Mouse (Mus musculus) limb, embryonic 14.5 days (tissue): Measurements from ENCODE around the gene Gm28053. TPM values are rescaled to one million over a fixed set of nuclear protein-coding genes. Genes with fewer than 3 reads are reported as not detected.

Source experiments
- ATAC-seq: fragments of 200-750 bp; cut with Nextera tagmentation; 2 replicates; pipeline ENCODE4 v1.8.0; 2017; ENCODE audit warnings: low read depth, moderate number of reproducible peaks, moderate TSS enrichment; ENCODE audit not compliant: low FRiP score
- DNase-seq: peaks from one replicate; pipeline ENCODE4 v3.0.0-alpha.2; 2015; ENCODE audit warnings: low spot score
- H3K27ac ChIP-seq: fragments of 300-500 bp; sonication (generic); replicated peaks from 2 replicates; pipeline ENCODE4 v1.5.1; 2014; ENCODE audit warnings: low read depth, mild to moderate bottlenecking, low read length, moderate library complexity, mixed read lengths
- H3K27me3 ChIP-seq: fragments of 300-500 bp; sonication (generic); 2 replicates; pipeline ENCODE4 v1.6.1; 2014; ENCODE audit warnings: low read length, mixed read lengths; ENCODE audit not compliant: control insufficient read depth, insufficient read depth
- H3K36me3 ChIP-seq: fragments of 300-500 bp; sonication (generic); 2 replicates; pipeline ENCODE4 v1.6.1; 2014; ENCODE audit warnings: mild to moderate bottlenecking, low read length, moderate library complexity, mixed read lengths; ENCODE audit not compliant: control insufficient read depth, insufficient read depth
- H3K4me1 ChIP-seq: fragments of 300-500 bp; sonication (generic); 2 replicates; pipeline ENCODE4 v1.6.1; 2014; ENCODE audit warnings: antibody characterized with exemption, low read length, mixed read lengths; ENCODE audit not compliant: control insufficient read depth, insufficient read depth
- H3K4me2 ChIP-seq: fragments of 300-500 bp; sonication (generic); replicated peaks from 2 replicates; pipeline ENCODE4 v1.6.1; 2014; ENCODE audit warnings: low read depth, mild to moderate bottlenecking, low read length, moderate library complexity; ENCODE audit not compliant: severe bottlenecking
- H3K4me3 ChIP-seq: fragments of 300-500 bp; sonication (generic); replicated peaks from 2 replicates; pipeline ENCODE4 v1.5.1; 2014; ENCODE audit warnings: low read length
- H3K9ac ChIP-seq: fragments of 300-500 bp; sonication (generic); 2 replicates; pipeline ENCODE4 v1.6.1; 2014; ENCODE audit warnings: mild to moderate bottlenecking, low read depth, low read length, moderate library complexity; ENCODE audit not compliant: severe bottlenecking
- H3K9me3 ChIP-seq: fragments of 300-500 bp; sonication (generic); 2 replicates; pipeline ENCODE4 v1.6.1; 2016; ENCODE audit warnings: low read length; ENCODE audit not compliant: control insufficient read depth
- POLR2A ChIP-seq: fragments of 200-500 bp; IDR thresholded peaks from 2 replicates; pipeline ENCODE4 v1.8.0; 2012; ENCODE audit warnings: inconsistent platforms, mild to moderate bottlenecking, moderate library complexity, borderline replicate concordance; ENCODE audit not compliant: insufficient read depth, insufficient read length; ENCODE audit errors: extremely low read depth
- whole genome bisulfite sequencing: fragments of 180-500 bp; shearing (Covaris S2); extraction: QIAGEN DNeasy Blood & Tissue Kit; methylation state at CpG from one replicate; pipeline ENCODE4 v1.1.7; 2014; 5-methylcytosine and 5-hydroxymethylcytosine counted together
- polyA plus RNA-seq, 2 experiments: library from polyadenylated mRNA; depleted of rRNA in 1 of 2; stranded (reverse) in 1 of 2; unstranded in 1 of 2; fragments of >200 nt; fragmentation: Nextera tagmentation in 1 of 2; extraction: Ambion mirVana in 1 of 2; gene quantifications; 2 replicates each; pipeline versions ENCODE4 v1.2.1 to v1.2.3; 2012 to 2014

Gene Gm28053
- polyA plus RNA-seq, 2 experiments, result 0.82 to 1.2 TPM

DNA sequence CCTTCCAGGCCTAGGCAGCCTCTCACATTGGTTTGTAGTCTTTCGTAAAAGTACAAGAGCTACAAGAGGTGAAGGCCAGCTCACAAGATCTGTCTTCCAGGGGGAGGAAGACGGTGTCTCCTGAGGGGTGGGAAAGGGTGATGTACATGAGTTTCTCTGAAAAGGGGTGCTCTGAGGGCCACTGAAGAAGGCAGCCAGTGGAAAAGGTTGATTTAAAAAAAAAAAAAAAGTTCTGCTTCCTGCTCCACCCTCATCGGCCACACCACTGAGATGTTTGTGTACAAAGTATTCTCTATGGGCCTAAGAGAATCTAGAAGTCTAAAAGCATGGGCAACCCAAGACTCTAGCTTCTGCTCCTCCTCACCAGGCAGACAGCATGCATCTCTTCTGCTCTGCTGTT is 52.3 kb downstream of the Gm28053 start, which contains the start of gene Gimap3:
Gimap3 (minus strand) TSS at position 156 of the 400 bp plus-strand sequence.
- H3K9ac ChIP-seq, result no peak within 1 kb of the TSS
- H3K27ac ChIP-seq, result no peak within 1 kb of the TSS
- 96% methylated on average over 3 of the region's 3 CpGs for WGBS
- no peak within 1 kb of the TSS for H3K4me2 ChIP-seq
- H3K36me3 ChIP-seq, result no peaks in the 10 kb centered on the region
- no peaks in the 10 kb centered on the region for H3K4me1 ChIP-seq
- H3K27me3 ChIP-seq, result no peaks in the 10 kb centered on the region
- ATAC-seq, result no peak
- no peak for TF ChIP-seq POLR2A
- no peak within 1 kb of the TSS for H3K4me3 ChIP-seq
- no peaks in the 10 kb centered on the region for H3K9me3 ChIP-seq
- DNase-seq, result no peak

DNA sequence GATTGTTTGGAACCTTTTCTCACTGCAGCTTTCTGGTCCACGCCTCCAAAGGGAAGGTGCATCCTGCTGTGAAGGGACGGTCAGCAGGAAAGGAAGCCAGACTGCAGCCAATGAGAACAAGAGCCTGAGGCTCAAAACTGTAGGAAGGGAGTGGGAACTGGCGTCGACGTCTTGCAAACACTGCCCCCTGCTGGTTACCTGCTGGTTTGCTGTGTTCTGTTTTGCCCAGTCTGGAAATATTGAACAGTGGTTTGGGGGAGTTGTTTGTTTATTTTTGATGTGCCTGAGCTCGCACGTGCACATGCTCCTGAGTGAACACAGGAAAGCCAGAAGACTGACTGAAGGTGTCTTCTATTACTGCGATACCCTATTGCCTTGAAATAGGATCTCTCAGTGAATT is 53.6 kb downstream of the Gm28053 start:
- whole genome bisulfite sequencing, result 14% methylated on average over 8 of the region's 8 CpGs
- no peak for TF ChIP-seq POLR2A
- Histone ChIP-seq H3K4me1 (no peaks in the 10 kb centered on the region), H3K9me3 (no peaks in the 10 kb centered on the region), H3K4me3 (no peak overlapping the region), H3K4me2 (no peak overlapping the region), H3K9ac (no peak overlapping the region), H3K27me3 (no peaks in the 10 kb centered on the region), H3K27ac (no peak overlapping the region), H3K36me3 (no peaks in the 10 kb centered on the region)
- peak; percentile 53; the same call in 1 of the 2 replicates for ATAC-seq
- peak; percentile 83 for DNase-seq

DNA sequence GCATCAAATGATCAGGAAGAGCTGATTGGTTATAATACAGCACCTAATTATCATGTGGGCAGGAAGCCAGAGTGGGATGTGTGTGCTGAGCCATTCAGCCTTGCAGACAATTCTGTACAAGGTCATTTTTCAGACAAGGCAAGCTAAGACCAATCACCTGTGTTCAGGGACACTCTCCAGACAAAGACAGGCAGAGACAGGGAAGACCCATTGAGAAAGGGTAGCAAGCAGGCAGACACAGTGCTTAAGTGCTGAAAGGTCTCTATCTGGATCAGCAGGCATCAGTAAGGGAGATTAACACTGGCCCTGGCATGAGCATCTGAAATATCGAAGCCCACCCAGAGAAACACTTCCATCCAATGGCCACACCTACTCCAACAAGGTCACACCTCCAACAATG is 66.0 kb downstream of the Gm28053 start:
- WGBS, result 79% methylated on average over 1 of the region's 1 CpGs
- no peaks in the 10 kb centered on the region for H3K4me1 ChIP-seq
- DNase-seq (no peak), ATAC-seq (no peak)
- H3K4me3 ChIP-seq, result no peak overlapping the region
- no peak for TF ChIP-seq POLR2A
- no peak overlapping the region for H3K27ac ChIP-seq
- H3K27me3 ChIP-seq, result no peaks in the 10 kb centered on the region
- no peak overlapping the region for H3K4me2 ChIP-seq
- H3K9ac ChIP-seq, result no peak overlapping the region
- no peaks in the 10 kb centered on the region for H3K36me3 ChIP-seq
- no peaks in the 10 kb centered on the region for H3K9me3 ChIP-seq

DNA sequence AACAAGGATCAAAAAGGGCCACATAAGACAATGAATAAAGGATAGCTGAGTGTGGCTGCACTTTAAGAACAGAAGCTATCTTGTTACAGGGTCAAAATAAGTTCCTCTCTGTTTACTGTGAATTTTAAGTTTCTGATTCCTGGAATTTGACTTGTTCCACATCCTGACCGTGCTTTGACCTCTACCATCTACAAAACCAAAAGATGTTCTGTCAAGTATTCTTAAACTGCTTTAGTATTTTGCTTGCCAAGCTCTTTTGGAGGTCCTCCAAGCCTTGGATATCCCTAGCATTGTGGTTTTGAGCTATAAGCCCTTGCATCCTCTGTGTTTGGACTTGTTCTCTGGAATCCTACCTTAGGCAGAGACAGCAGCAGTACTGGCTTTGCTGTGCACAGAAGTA is 66.8 kb downstream of the Gm28053 start:
- no peak for ATAC-seq
- Histone ChIP-seq H3K27me3 (no peaks in the 10 kb centered on the region), H3K36me3 (no peaks in the 10 kb centered on the region), H3K4me3 (no peak overlapping the region), H3K4me1 (no peaks in the 10 kb centered on the region), H3K9me3 (no peaks in the 10 kb centered on the region), H3K4me2 (no peak overlapping the region), H3K9ac (no peak overlapping the region), H3K27ac (no peak overlapping the region)
- DNase-seq, result peak; percentile 57
- WGBS, result 48% methylated on average over 1 of the region's 1 CpGs
- TF ChIP-seq POLR2A, result no peak

DNA sequence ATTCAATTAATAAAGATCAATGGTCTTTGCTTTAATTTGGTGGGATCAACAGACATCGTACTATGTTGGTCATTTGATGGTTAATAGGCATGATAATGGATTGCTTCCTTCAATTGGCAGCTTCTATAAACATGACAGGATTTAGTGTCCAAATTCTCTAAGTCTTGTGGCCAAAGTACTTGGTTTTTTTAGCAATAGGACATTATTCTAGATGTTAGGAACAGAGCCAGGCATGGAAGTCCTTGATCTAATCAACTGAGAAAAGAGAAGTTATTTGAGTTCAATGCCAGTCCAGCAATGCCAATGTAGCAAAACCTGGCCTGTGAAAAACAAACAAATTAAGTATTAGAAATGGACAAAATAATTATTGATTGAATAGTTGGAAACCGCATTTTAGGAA is 67.2 kb downstream of the Gm28053 start:
- no peak overlapping the region for H3K9ac ChIP-seq
- DNase-seq (no peak), ATAC-seq (no peak)
- H3K4me1 ChIP-seq, result no peaks in the 10 kb centered on the region
- no peaks in the 10 kb centered on the region for H3K9me3 ChIP-seq
- H3K27me3 ChIP-seq, result no peaks in the 10 kb centered on the region
- 63% methylated on average over 2 of the region's 2 CpGs for WGBS
- H3K4me2 ChIP-seq, result no peak overlapping the region
- no peaks in the 10 kb centered on the region for H3K36me3 ChIP-seq
- TF ChIP-seq POLR2A, result no peak
- no peak overlapping the region for H3K27ac ChIP-seq
- H3K4me3 ChIP-seq, result no peak overlapping the region

DNA sequence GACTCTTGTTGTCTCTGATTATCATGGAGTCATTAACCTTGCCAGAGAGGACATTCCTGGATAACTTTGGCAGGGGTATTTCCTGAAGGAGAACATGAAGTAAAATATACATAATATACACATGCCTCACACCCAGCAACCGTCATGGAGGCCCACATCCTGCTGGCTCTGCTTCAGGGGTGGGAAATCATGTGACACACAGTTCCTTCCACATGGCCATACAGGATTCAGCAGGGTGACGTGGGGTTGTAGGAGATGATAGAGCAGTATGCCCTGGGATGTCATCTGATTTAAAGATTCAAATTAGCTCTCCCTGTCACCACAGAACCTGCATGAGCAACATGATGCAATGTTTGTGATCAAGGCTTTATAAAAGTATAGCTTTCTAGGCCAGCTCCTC is 69.5 kb downstream of the Gm28053 start:
- WGBS, result 80% methylated on average over 2 of the region's 2 CpGs
- Histone ChIP-seq H3K27ac (no peak overlapping the region), H3K36me3 (no peaks in the 10 kb centered on the region), H3K4me2 (no peak overlapping the region), H3K4me1 (no peaks in the 10 kb centered on the region), H3K4me3 (no peak overlapping the region), H3K27me3 (no peaks in the 10 kb centered on the region), H3K9ac (no peak overlapping the region), H3K9me3 (no peaks in the 10 kb centered on the region)
- DNase-seq (no peak), ATAC-seq (no peak)
- no peak for TF ChIP-seq POLR2A
